Mouse (Mus musculus) forebrain, embryonic 14.5 days (tissue): ENCODE measurements at regions not wholly inside any gene's neighbourhood (a gene's known extent, or its start where the extent isn't known, plus 50 kb on each side); places are given as distances from the start of the nearest gene placed in this dataset.

Experiments used
- ATAC-seq: fragments of 200-750 bp; cut with Nextera tagmentation; 2 replicates; pipeline ENCODE4 v1.8.0; 2017; ENCODE audit warnings: mild to moderate bottlenecking, moderate library complexity
- DNase-seq: peaks from one replicate; pipeline ENCODE4 v3.0.0-alpha.2; 2015; ENCODE audit warnings: low spot score
- H3K27ac ChIP-seq: fragments of 300-500 bp; sonication (generic); 2 replicates; pipeline ENCODE4 v1.5.1; 2014; ENCODE audit warnings: low read depth, mild to moderate bottlenecking, control low read depth, low read length, moderate library complexity
- H3K27me3 ChIP-seq: fragments of 300-500 bp; sonication (generic); replicated peaks from 2 replicates; pipeline ENCODE4 v1.6.1; 2014; ENCODE audit warnings: low read length, control low read depth, mixed read lengths; ENCODE audit not compliant: control insufficient read depth, insufficient read depth
- H3K36me3 ChIP-seq: fragments of 300-500 bp; sonication (generic); 2 replicates; pipeline ENCODE4 v1.6.1; 2014; ENCODE audit warnings: low read length, control low read depth; ENCODE audit not compliant: control insufficient read depth, insufficient read depth
- H3K4me1 ChIP-seq: fragments of 300-500 bp; sonication (generic); 2 replicates; pipeline ENCODE4 v1.6.1; 2014; ENCODE audit warnings: antibody characterized with exemption, low read length, control low read depth; ENCODE audit not compliant: control insufficient read depth, insufficient read depth
- H3K4me2 ChIP-seq: fragments of 300-500 bp; sonication (generic); 2 replicates; pipeline ENCODE4 v1.6.1; 2014; ENCODE audit warnings: mild to moderate bottlenecking, control low read depth, low read length
- H3K4me3 ChIP-seq: fragments of 300-500 bp; sonication (generic); 2 replicates; pipeline ENCODE4 v1.5.1; 2014; ENCODE audit warnings: low read depth, low read length, control low read depth
- H3K9ac ChIP-seq: fragments of 300-500 bp; sonication (generic); 2 replicates; pipeline ENCODE4 v1.6.1; 2014; ENCODE audit warnings: mild to moderate bottlenecking, low read length, control low read depth, moderate library complexity
- H3K9me3 ChIP-seq: fragments of 300-500 bp; sonication (generic); replicated peaks from 2 replicates; pipeline ENCODE4 v1.6.1; 2016; ENCODE audit warnings: low read length, control low read depth, mixed read lengths; ENCODE audit not compliant: control insufficient read depth
- WGBS: fragments of 180-500 bp; shearing (Covaris S2); extraction: QIAGEN DNeasy Blood & Tissue Kit; methylation state at CpG from one replicate; pipeline ENCODE4 v1.1.7; 2014; 5-methylcytosine and 5-hydroxymethylcytosine counted together

DNA sequence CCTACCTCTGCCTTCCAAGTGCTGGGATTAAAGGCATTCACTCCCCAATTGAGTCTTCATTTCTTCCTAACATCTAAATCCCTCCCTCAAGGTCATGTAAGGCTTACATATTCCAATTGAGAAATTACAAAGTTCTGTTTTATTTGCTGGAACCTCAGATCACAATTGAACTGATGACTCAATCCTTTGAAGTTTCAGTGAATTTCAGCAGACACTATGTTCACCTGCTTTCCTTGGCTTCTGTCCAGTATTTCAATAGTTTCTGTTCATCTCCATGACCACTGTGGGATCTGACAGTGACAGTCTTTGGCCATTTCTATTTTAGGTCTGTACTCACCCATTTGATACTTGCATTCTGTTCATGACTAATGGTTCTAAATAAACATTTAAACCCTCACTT, 241.9 kb upstream of the Cdh12 start:
- DNase-seq (no peak), ATAC-seq (no peak)
- Histone ChIP-seq H3K9me3 (no peaks in the 10 kb centered on the region), H3K27me3 (no peaks in the 10 kb centered on the region), H3K4me1 (no peaks in the 10 kb centered on the region), H3K27ac (no peak overlapping the region), H3K9ac (no peak overlapping the region), H3K4me3 (no peak overlapping the region), H3K36me3 (no peaks in the 10 kb centered on the region), H3K4me2 (no peak overlapping the region)

DNA sequence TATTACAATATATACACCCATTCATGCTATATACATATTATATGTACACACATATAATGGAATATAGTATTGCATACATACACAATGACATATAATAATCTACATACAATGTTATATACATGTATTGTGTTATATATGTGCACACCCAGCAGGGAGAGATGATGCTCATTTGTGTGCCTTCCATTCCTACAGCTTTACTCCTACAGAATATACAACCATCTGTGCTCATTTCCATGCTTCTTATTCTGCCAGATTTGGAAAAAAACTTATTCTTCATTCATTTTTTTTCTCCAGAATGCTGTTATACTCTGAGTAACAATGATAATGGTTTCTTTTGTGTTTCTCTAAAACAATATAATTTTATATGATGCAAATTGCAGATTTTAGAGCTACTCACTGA, 227.0 kb upstream of the Cdh12 start:
- H3K9ac ChIP-seq: no peak overlapping the region
- no peaks in the 10 kb centered on the region for H3K4me1 ChIP-seq
- DNase-seq: no peak
- H3K27ac ChIP-seq: no peak overlapping the region
- H3K4me3 ChIP-seq: no peak overlapping the region
- H3K27me3 ChIP-seq: no peaks in the 10 kb centered on the region
- H3K36me3 ChIP-seq: no peaks in the 10 kb centered on the region
- H3K4me2 ChIP-seq: no peak overlapping the region
- H3K9me3 ChIP-seq: no peaks in the 10 kb centered on the region
- ATAC-seq: no peak

DNA sequence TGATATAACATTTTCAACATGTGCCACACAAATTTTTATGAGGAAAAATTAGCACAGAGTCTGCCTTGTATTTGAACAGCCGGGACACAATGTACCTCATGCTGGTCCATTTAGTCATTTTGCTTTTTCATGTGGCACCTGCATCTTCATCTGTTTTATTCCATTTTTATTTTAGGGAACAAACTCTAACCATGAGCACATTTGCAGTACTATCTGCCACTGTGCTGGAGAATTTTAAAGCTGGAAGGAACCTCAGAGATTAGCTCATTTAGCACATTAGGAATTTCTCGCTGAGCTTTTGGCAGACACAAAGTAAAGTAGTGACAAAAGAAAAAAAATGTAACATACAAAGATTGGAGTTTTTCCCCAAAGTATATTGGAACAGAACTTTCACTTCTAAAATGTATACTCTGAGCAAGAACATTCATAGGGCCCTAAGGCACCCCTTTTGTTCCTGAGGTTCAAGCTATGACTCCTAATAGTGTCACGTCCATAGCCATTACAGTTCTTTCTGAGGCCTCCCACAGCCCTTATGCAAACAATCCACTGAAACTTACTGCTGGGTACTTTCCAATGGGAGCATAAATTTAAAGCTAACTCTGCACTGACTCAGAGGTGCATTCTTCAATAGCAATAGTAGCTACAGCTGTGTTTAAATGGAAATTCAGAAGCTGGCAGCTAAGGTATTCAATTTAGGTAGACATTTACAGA, 225.6 kb upstream of the Cdh12 start:
- ATAC-seq (no peak), DNase-seq (no peak)
- H3K9ac ChIP-seq: no peak overlapping the region
- no peaks in the 10 kb centered on the region for H3K27me3 ChIP-seq
- 71% methylated on average over 3 of the region's 3 CpGs for WGBS
- no peaks in the 10 kb centered on the region for H3K4me1 ChIP-seq
- no peak overlapping the region for H3K4me2 ChIP-seq
- H3K4me3 ChIP-seq: no peak overlapping the region
- no peaks in the 10 kb centered on the region for H3K9me3 ChIP-seq
- no peaks in the 10 kb centered on the region for H3K36me3 ChIP-seq
- no peak overlapping the region for H3K27ac ChIP-seq

DNA sequence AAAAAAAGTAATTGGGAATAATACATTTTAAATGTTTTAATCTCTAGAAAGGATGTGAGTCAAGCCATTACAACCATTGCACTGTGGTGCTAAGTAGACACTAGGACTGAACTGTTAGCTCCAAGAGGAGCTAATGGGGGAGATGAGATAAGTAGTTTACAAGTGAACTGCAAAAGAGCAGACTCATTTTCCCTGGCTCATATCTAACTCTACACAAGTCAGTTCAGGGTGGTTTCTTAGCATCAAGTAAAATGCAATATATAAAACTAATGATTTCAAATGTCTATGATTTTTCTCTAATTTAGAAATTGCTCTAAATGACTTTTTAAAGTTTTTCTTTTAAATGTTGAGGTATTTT, 225.1 kb upstream of the Cdh12 start:
- Histone ChIP-seq H3K27ac (no peak overlapping the region), H3K4me3 (no peak overlapping the region), H3K4me1 (no peaks in the 10 kb centered on the region), H3K9me3 (no peaks in the 10 kb centered on the region), H3K4me2 (no peak overlapping the region), H3K27me3 (no peaks in the 10 kb centered on the region), H3K9ac (no peak overlapping the region), H3K36me3 (no peaks in the 10 kb centered on the region)
- no peak for DNase-seq
- no peak for ATAC-seq

DNA sequence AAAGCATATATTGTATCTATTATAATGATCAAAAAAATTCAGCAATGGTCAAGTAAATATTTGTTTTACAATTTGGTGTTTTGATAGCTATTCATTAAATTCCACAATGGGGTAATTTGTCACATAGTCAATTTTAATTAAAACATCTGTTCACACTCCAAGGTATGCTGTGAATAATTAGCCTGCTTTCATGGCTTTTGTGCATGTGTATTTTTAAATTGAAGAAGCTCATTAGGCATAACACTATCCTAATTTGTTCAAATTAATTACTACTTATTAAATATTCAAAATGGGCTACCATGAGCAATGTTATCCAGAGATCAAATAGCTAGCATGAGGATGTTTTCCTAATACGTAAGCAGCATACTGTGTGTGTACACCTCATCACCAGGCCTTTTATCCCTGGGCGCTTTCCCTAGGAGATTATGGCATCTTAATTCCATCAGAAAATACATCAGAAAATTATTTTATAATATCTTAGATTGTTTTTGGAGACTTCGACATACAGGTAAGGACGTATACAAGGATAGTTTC, 183.6 kb upstream of the Cdh12 start:
- 76% methylated on average over 4 of the region's 4 CpGs for WGBS
- Histone ChIP-seq H3K36me3 (no peaks in the 10 kb centered on the region), H3K4me1 (no peaks in the 10 kb centered on the region), H3K4me3 (no peak overlapping the region), H3K4me2 (no peak overlapping the region), H3K27ac (no peak overlapping the region), H3K27me3 (no peaks in the 10 kb centered on the region), H3K9me3 (no peaks in the 10 kb centered on the region), H3K9ac (no peak overlapping the region)
- peak; percentile 55; the same call in 1 of the 2 replicates for ATAC-seq
- DNase-seq: peak; percentile 46

DNA sequence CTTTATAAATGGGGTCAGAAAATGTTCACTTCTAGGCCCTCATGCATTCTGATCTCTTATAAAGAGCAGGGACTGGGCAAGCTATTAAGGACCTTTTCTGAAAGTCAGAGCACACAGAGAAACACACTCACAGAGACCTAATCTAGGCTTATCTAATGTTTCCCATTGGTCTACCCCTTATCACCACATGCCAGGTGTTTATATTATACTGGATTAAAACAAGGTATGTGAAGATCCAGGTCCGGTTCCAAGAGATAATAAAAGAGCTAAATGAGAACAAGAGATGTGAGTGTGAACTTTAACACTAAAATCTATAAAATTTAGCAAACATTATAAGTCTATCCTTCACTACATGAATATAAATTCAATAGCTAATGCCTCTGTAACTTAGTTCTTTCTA, 135.1 kb upstream of the Cdh12 start:
- Histone ChIP-seq H3K4me1 (no peaks in the 10 kb centered on the region), H3K36me3 (no peaks in the 10 kb centered on the region), H3K27me3 (no peaks in the 10 kb centered on the region), H3K4me3 (no peak overlapping the region), H3K4me2 (no peak overlapping the region), H3K9ac (no peak overlapping the region), H3K27ac (no peak overlapping the region), H3K9me3 (no peaks in the 10 kb centered on the region)
- WGBS: 84% methylated on average over 1 of the region's 1 CpGs
- DNase-seq (no peak), ATAC-seq (no peak)

DNA sequence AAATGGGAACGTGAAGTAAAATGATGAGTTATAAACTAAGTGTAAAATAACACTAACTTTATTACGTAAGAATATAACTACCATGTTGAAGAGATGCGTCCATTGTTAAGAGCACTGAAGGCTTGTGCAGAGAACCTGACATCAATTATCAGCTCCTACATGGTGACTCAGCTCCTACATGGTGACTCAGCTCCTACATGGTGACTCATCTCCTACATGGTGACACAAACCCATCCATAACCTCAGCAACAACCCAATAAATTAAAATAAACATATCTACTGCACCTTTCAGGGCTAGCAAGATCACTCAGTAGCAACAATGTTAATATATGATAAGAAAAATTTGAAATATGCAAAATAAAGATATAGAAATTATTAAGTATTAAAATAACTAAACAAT, 125.5 kb upstream of the Cdh12 start:
- H3K4me3 ChIP-seq: no peak overlapping the region
- no peak overlapping the region for H3K27ac ChIP-seq
- H3K27me3 ChIP-seq: no peaks in the 10 kb centered on the region
- no peaks in the 10 kb centered on the region for H3K36me3 ChIP-seq
- 95% methylated on average over 3 of the region's 3 CpGs for WGBS
- ATAC-seq (no peak), DNase-seq (no peak)
- no peaks in the 10 kb centered on the region for H3K9me3 ChIP-seq
- no peaks in the 10 kb centered on the region for H3K4me1 ChIP-seq
- H3K4me2 ChIP-seq: no peak overlapping the region
- no peak overlapping the region for H3K9ac ChIP-seq
